Mouse (Mus musculus): Measurements from ENCODE around the gene Naa35.

GRCm38 (mm10) chr13:59639368-59640177 is 54.5 kb downstream of the Naa35 start:
- no peak for TF ChIP-seq POLR2A (IDR thresholded peaks at IDR 0.05; ENCODE audit: control insufficient read depth, low read depth, low read length)
- no peak for TF ChIP-seq CTCF (IDR thresholded peaks at IDR 0.05; ENCODE audit: control insufficient read depth, insufficient read depth, insufficient replicate concordance, low read depth, low read length)
